10 mouse cellular contexts compared by ENCODE assay signal in the genomic region with DNA sequence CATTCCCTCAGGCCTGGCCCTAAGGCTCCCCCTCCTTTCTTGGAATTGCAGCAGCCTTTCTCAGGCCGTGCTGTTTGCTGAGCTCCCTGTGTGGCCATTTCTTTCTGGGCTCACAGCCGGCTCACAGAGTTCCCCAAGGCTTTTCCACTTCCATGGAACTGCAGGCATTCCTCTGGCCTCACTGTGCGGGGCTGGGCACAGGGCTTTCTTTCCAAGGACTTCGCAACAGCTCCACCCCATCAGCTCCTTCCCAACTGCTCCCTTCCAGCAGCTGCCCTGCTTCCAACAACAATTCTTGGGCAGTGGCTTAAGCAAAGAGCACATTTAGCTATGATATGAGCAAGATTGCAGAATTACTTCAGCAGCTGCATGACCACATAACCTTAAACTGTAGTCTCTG.
DNase-seq lines count a peak whose midpoint lies in the region; ATAC-seq lines count a peak whose summit lies in the region.
"Had no signal": no experiment of that assay in that cellular context is flagged by ENCODE, and none has a peak within 500 bp of the region (broad histone marks: within the 10 kb centered on the region; RNA-seq: fewer than 3 reads in every experiment).

No protein-coding gene starts in this region.

- H3K9ac ChIP-seq in intestine, embryonic 16.5 days (ENCODE audit: low read depth, low read length): no peak overlapping the region
- no peak overlapping the region for H3K9ac ChIP-seq in stomach, embryonic 15.5 days

- no peak overlapping the region for H3K4me2 ChIP-seq in intestine, embryonic 16.5 days (ENCODE audit: low read depth, low read length)
- H3K4me2 ChIP-seq in stomach, embryonic 15.5 days: no peak overlapping the region

- no peaks in the 10 kb centered on the region for H3K27me3 ChIP-seq in intestine, embryonic 16.5 days (replicated peaks; ENCODE audit: control insufficient read depth, insufficient read depth, low read length)
- no peaks in the 10 kb centered on the region for H3K27me3 ChIP-seq in stomach, embryonic 15.5 days (replicated peaks)

- no peak overlapping the region for H3K4me3 ChIP-seq in intestine, embryonic 16.5 days (ENCODE audit: low read length)
- no peak overlapping the region for H3K4me3 ChIP-seq in stomach, embryonic 15.5 days (replicated peaks)

- H3K27ac ChIP-seq in intestine, embryonic 16.5 days (ENCODE audit: low read length): peak overlapping the region; percentile 46; the same call in 1 of the 2 replicates
- H3K27ac ChIP-seq in stomach, embryonic 15.5 days: peak overlapping the region; percentile 57

- 29% methylated on average over 4 of the region's 4 CpGs for WGBS in intestine, embryonic 16.5 days
- 21% methylated on average over 4 of the region's 4 CpGs for WGBS in stomach, embryonic 15.5 days

- no peaks in the 10 kb centered on the region for H3K4me1 ChIP-seq in intestine, embryonic 16.5 days (ENCODE audit: control insufficient read depth, insufficient read depth, low read length)
- H3K4me1 ChIP-seq in stomach, embryonic 15.5 days: no peaks in the 10 kb centered on the region

- no peaks in the 10 kb centered on the region for H3K36me3 ChIP-seq in intestine, embryonic 16.5 days (ENCODE audit: control insufficient read depth, insufficient read depth, low read length)
- H3K36me3 ChIP-seq in stomach, embryonic 15.5 days: no peaks in the 10 kb centered on the region

- no peak for ATAC-seq in intestine, embryonic 16.5 days
- no peak for ATAC-seq in stomach, embryonic 15.5 days (ENCODE audit: insufficient read depth, low FRiP score, low read depth)
- ATAC-seq in megakaryocyte progenitor cell, adult 5-6 weeks (replicated peaks; ENCODE audit: poor library complexity): no peak
- ATAC-seq in megakaryocyte, adult 5-6 weeks (ENCODE audit: poor library complexity, severe bottlenecking): no peak
- ATAC-seq: forebrain, embryonic 14.5 days; inflammation-experienced regulatory T-cells, adult 6 months; Patski had no signal

- no peaks in the 10 kb centered on the region for H3K9me3 ChIP-seq in intestine, embryonic 16.5 days (ENCODE audit: control insufficient read depth, low read length)
- H3K9me3 ChIP-seq in stomach, embryonic 15.5 days: no peaks in the 10 kb centered on the region

- intact Hi-C loops in left cerebral cortex, postnatal 36 days (cut with DNase I): no loop called here

- DNase-seq in left cerebral cortex, postnatal 36 days (ENCODE audit: low spot score in 2 of 2): peak; percentile 20 to 21
- DNase-seq in left cerebral cortex, adult 8-10 months (ENCODE audit: low spot score in 2 of 2): no peak
- peak; percentile 48 for DNase-seq in gastrocnemius, postnatal 10 days

Comparison
In these comparisons a context has a peak if more than half of its experiments do, and no peak if none do; other contexts are left out.
1. DNase-seq: peak in left cerebral cortex, postnatal 36 days (2 of 2) and gastrocnemius, postnatal 10 days (single experiment); none in left cerebral cortex, adult 8-10 months (0 of 2).